Mouse (Mus musculus) hindbrain, embryonic 16.5 days (tissue): ENCODE results near the gene Mia3. TPM values are rescaled to one million over a fixed set of nuclear protein-coding genes. Genes with fewer than 3 reads are reported as not detected.
"Not testable (repeated sequence)": the region's sequence is repeated elsewhere in the genome, so short reads cannot be mapped to it uniquely, and the experiment has no call there.

Experiments used
- ATAC-seq: fragments of 200-750 bp; cut with Nextera tagmentation; 2 replicates; pipeline ENCODE4 v1.8.0; 2017; ENCODE audit warnings: moderate TSS enrichment, moderate library complexity
- H3K27ac ChIP-seq: fragments of 300-500 bp; sonication (generic); 2 replicates; pipeline ENCODE4 v1.5.1; 2014; ENCODE audit warnings: low read depth, mild to moderate bottlenecking, control low read depth, low read length, moderate library complexity
- H3K27me3 ChIP-seq: fragments of 300-500 bp; sonication (generic); replicated peaks from 2 replicates; pipeline ENCODE4 v1.6.1; 2014; ENCODE audit warnings: low read length; ENCODE audit not compliant: control insufficient read depth, insufficient read depth
- H3K36me3 ChIP-seq: fragments of 300-500 bp; sonication (generic); 2 replicates; pipeline ENCODE4 v1.6.1; 2014; ENCODE audit warnings: mild to moderate bottlenecking, low read length, moderate library complexity, mixed read lengths; ENCODE audit not compliant: control insufficient read depth, insufficient read depth
- H3K4me1 ChIP-seq: fragments of 300-500 bp; sonication (generic); 2 replicates; pipeline ENCODE4 v1.6.1; 2014; ENCODE audit warnings: low read depth, low read length; ENCODE audit not compliant: control insufficient read depth, insufficient read depth
- H3K4me2 ChIP-seq: fragments of 300-500 bp; sonication (generic); 2 replicates; pipeline ENCODE4 v1.6.1; 2014; ENCODE audit warnings: mild to moderate bottlenecking, low read length, control low read depth, moderate library complexity
- H3K4me3 ChIP-seq: fragments of 300-500 bp; sonication (generic); 2 replicates; pipeline ENCODE4 v1.5.1; 2014; ENCODE audit warnings: mild to moderate bottlenecking, low read length, control low read depth, moderate library complexity
- H3K9ac ChIP-seq: fragments of 300-500 bp; sonication (generic); 2 replicates; pipeline ENCODE4 v1.6.1; 2014; ENCODE audit warnings: low read depth, mild to moderate bottlenecking, control low read depth, low read length, moderate library complexity
- H3K9me3 ChIP-seq: fragments of 300-500 bp; sonication (generic); 2 replicates; pipeline ENCODE4 v1.6.1; 2014; ENCODE audit warnings: mild to moderate bottlenecking, low read length, moderate library complexity; ENCODE audit not compliant: control insufficient read depth
- WGBS: fragments of 180-500 bp; shearing (Covaris S2); extraction: QIAGEN DNeasy Blood & Tissue Kit; methylation state at CpG from one replicate; pipeline ENCODE4 v1.1.7; 2014; 5-methylcytosine and 5-hydroxymethylcytosine counted together
- polyA plus RNA-seq: library from polyadenylated mRNA; unstranded; fragments of >200 nt; fragmentation: Nextera tagmentation; extraction: Ambion mirVana; gene quantifications from 2 replicates; pipeline ENCODE4 v1.2.1, GENCODE M21; 2015

Mia3 gene
- 102 and 116 TPM in 2 replicates for polyA plus RNA-seq

GRCm38 (mm10) chr1:183369427-183370014 is at the start of gene Mia3:
TSS of gene Mia3 (minus strand) at chr1:183369553.
- Histone ChIP-seq H3K4me1 (peaks cover 13% of the 10 kb centered on the region), H3K27me3 (no peaks in the 10 kb centered on the region), H3K27ac (peak within 1 kb of the TSS; percentile 79), H3K9me3 (no peaks in the 10 kb centered on the region), H3K36me3 (no peaks in the 10 kb centered on the region), H3K9ac (peak within 1 kb of the TSS; percentile 87), H3K4me2 (peak within 1 kb of the TSS; percentile 91), H3K4me3 (peak within 1 kb of the TSS; percentile 93)
- peak; percentile 98 for ATAC-seq
- under 1% methylated on average over 34 of the region's 51 CpGs for WGBS

- WGBS: 73% methylated on average over 12 of the region's 12 CpGs
- no peak within 1 kb of the TSS for H3K4me3 ChIP-seq
- H3K27me3 ChIP-seq: no peaks in the 10 kb centered on the region
- no peak within 1 kb of the TSS for H3K4me2 ChIP-seq
- no peaks in the 10 kb centered on the region for H3K4me1 ChIP-seq
- no peak within 1 kb of the TSS for H3K27ac ChIP-seq
- ATAC-seq: no peak
- H3K9ac ChIP-seq: no peak within 1 kb of the TSS
- H3K36me3 ChIP-seq: no peaks in the 10 kb centered on the region
- H3K9me3 ChIP-seq: no peaks in the 10 kb centered on the region
These were observed 48.5 kb upstream of the Mia3 start, which contains the start of gene Hhipl2 for GRCm38 (mm10) chr1:183417873-183418272. TSS of gene Hhipl2 (plus strand) at chr1:183418215.

GRCm38 (mm10) chr1:183414081-183414727 is 44.9 kb upstream of the Mia3 start:
- Histone ChIP-seq H3K9me3 (no peaks in the 10 kb centered on the region), H3K27me3 (no peaks in the 10 kb centered on the region), H3K4me3 (no peak overlapping the region), H3K4me1 (no peaks in the 10 kb centered on the region), H3K4me2 (no peak overlapping the region), H3K36me3 (peaks cover 15% of the 10 kb centered on the region), H3K9ac (no peak overlapping the region), H3K27ac (no peak overlapping the region)
- no peak for ATAC-seq
- 91% methylated on average over 15 of the region's 15 CpGs for WGBS

GRCm38 (mm10) chr1:183403396-183403795 is 34.0 kb upstream of the Mia3 start:
- H3K9me3 ChIP-seq: no peaks in the 10 kb centered on the region
- no peak for ATAC-seq
- no peak overlapping the region for H3K4me2 ChIP-seq
- no peak overlapping the region for H3K9ac ChIP-seq
- H3K27me3 ChIP-seq: no peaks in the 10 kb centered on the region
- no peak overlapping the region for H3K4me3 ChIP-seq
- peaks cover 42% of the 10 kb centered on the region for H3K36me3 ChIP-seq
- WGBS: 95% methylated on average over 3 of the region's 3 CpGs
- H3K4me1 ChIP-seq: no peaks in the 10 kb centered on the region
- no peak overlapping the region for H3K27ac ChIP-seq

GRCm38 (mm10) chr1:183388426-183389406 is 19.4 kb upstream of the Mia3 start, which contains the start of gene Taf1a:
TSS of gene Taf1a (plus strand) at chr1:183388981.
- H3K36me3 ChIP-seq: no peaks in the 10 kb centered on the region
- H3K27me3 ChIP-seq: peaks cover 13% of the 10 kb centered on the region
- H3K4me2 ChIP-seq: peak within 1 kb of the TSS; percentile 89
- peak within 1 kb of the TSS; percentile 66 for H3K27ac ChIP-seq
- peak; percentile 100 for ATAC-seq
- H3K4me1 ChIP-seq: peaks cover 10% of the 10 kb centered on the region
- no peaks in the 10 kb centered on the region for H3K9me3 ChIP-seq
- 5% methylated on average over 44 of the region's 44 CpGs for WGBS
- peak within 1 kb of the TSS; percentile 83 for H3K4me3 ChIP-seq
- H3K9ac ChIP-seq: peak within 1 kb of the TSS; percentile 57

DNA sequence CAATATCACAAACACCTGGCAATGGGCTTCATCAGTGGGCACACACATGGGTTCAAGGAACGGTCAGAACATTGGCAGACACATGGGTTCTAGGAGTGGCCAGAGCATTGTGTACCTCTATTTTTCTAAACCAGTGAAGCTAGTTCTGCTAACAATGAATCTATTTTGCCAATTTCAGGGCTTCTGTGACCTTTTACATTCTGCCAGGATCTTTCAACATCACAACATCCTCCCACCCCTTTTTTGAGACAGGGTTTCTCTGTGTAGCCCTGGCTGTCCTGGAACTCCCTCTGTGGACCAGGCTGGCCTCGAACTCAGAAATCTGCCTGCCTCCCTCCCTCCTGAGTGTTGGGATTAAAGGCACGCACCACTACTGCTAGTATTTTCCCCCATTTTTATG is 18.1 kb upstream of the Mia3 start:
- H3K27ac ChIP-seq, H3K4me2 ChIP-seq, H3K4me1 ChIP-seq, H3K9ac ChIP-seq, H3K4me3 ChIP-seq, H3K9me3 ChIP-seq, ATAC-seq, H3K36me3 ChIP-seq: not testable (repeated sequence)
- peaks cover 13% of the 10 kb centered on the region for H3K27me3 ChIP-seq
- 96% methylated on average over 3 of the region's 3 CpGs for WGBS

DNA sequence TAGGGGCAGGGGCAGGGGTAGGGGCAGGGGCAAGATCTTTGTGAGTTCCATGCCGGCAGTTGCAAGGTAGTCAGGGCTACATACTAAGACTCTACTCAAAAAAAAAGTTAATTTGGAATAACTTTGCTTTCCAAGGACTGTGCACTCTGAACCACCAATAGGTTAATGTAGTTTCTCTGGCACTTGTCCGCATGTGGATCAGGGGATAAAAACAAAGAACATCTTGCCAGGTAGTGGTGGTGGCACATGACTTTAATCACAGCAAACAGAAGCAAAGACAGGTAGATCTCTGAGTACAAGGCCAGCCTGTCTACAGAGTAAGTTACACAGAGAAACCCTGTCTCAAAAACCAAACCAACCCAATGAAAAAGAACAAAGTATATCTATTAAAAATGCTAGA is 13.3 kb upstream of the Mia3 start:
- no peak for ATAC-seq
- no peak overlapping the region for H3K4me2 ChIP-seq
- H3K4me3 ChIP-seq: no peak overlapping the region
- H3K4me1 ChIP-seq: no peaks in the 10 kb centered on the region
- no peaks in the 10 kb centered on the region for H3K9me3 ChIP-seq
- WGBS: 85% methylated on average over 2 of the region's 2 CpGs
- no peak overlapping the region for H3K27ac ChIP-seq
- no peak overlapping the region for H3K9ac ChIP-seq
- no peaks in the 10 kb centered on the region for H3K36me3 ChIP-seq
- H3K27me3 ChIP-seq: peaks cover 15% of the 10 kb centered on the region

DNA sequence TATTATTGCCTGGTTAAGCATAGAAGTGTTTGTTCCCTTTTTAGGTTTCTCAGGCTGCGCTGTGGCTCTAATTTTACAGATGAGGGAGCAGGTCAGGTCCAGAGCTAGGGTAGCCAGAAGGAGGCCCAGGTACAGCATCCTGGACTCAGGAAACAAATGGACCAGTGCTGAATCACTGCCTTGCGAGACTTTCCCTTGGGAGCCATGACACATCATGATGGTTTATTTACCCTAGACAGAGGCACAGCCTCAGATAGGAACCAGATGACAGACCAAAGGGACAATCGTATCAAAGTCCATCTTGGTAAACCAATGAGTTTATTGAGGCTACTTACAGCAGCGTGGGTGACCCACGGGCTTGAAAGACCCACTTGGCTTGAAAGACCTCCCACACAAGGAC is 12.5 kb upstream of the Mia3 start:
- ATAC-seq: no peak
- Histone ChIP-seq H3K4me3 (no peak overlapping the region), H3K27me3 (peaks cover 13% of the 10 kb centered on the region), H3K9ac (no peak overlapping the region), H3K9me3 (no peaks in the 10 kb centered on the region), H3K4me2 (no peak overlapping the region), H3K36me3 (no peaks in the 10 kb centered on the region), H3K27ac (no peak overlapping the region), H3K4me1 (no peaks in the 10 kb centered on the region)
- 88% methylated on average over 5 of the region's 5 CpGs for WGBS

DNA sequence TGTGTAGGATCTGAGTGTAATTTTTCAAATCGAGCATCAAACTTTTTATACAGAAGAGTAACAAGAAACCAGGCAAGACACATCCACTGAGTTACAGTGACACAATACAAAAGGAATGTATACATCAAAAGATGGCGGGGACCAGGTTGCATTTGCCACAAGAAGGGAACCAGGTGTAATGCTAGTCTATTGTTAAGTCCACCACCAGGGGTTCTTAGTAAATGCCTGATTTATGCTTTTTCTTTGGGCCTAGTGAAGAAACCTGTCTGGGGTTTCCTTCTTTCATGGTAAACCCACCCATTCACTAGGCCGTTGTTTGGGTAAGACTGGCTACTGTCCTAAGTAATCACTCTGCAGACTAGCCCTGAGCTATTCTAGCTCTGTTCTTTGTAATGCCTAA is 10.0 kb upstream of the Mia3 start:
- ATAC-seq, H3K4me2 ChIP-seq, H3K9ac ChIP-seq, H3K4me1 ChIP-seq, H3K4me3 ChIP-seq, H3K9me3 ChIP-seq, H3K27ac ChIP-seq, H3K36me3 ChIP-seq, H3K27me3 ChIP-seq: not testable (repeated sequence)
- WGBS: 90% methylated on average over 3 of the region's 3 CpGs
